Mouse (Mus musculus): ENCODE data around the gene Olfr313.
"Not testable (repeated sequence)": the region's sequence is repeated elsewhere in the genome, so short reads cannot be mapped to it uniquely, and the experiment has no call there.

The Olfr313 gene

DNA sequence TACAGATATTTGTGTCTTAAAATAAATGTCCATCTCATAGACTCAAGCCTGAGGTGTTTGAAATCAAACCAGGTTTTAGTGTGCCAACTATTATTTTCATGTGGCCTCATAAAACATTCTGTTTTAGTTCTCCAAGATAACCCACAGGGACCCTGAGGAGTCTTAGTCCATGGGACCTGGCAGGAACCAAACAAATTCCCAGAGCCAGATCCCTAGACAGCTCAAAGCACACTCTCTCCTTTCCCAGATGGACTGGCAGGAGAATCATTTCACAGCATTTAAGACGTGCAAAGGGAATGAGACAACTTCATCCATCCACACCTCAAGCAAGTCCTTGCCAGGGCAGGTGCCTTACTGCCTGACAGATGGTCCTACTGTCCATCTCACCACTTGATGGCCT, at the start of gene Olfr313:
TSS of gene Olfr313 (plus strand) at position 301 of the 400 bp plus-strand sequence.
- not testable (repeated sequence) for DNase-seq (ENCODE audit: extremely low spot score, low spot score)

GRCm38 (mm10) chr11:58772888-58773287, 41.9 kb upstream of the Olfr313 start, which contains the start of gene Olfr315:
Gene Olfr315 (plus strand): TSS chr11:58773188.
- no peak for DNase-seq (ENCODE audit: extremely low spot score, low spot score)

GRCm38 (mm10) chr11:58782480-58783089, 32.2 kb upstream of the Olfr313 start, which contains the start of gene Olfr314:
Gene Olfr314 (plus strand): TSS chr11:58782952.
- DNase-seq (ENCODE audit: extremely low spot score, low spot score): no peak

DNA sequence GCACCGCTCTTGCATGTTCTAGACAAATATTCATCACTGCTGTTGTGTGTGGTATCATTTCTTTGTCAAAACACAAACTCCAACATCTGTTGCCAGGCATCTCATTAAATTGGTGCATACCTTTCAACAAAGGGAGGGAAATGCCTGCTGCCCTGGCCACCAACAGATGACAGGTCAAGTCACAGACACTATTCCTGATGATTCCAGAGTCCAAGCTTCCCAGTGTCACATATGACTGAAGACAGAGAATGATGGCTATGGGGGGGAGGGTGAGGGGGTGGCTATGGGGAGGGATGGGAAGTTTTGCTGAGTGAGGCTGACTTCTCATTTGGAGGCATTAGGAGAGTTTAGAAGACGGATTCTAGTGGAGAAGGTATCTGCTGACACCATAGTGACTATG, 30.6 kb upstream of the Olfr313 start:
- no peak for DNase-seq (ENCODE audit: extremely low spot score, low spot score)

- no peak for DNase-seq (ENCODE audit: extremely low spot score, low spot score)
Observed at GRCm38 (mm10) chr11:58787651-58788050, 27.1 kb upstream of the Olfr313 start.

- DNase-seq (ENCODE audit: extremely low spot score, low spot score): no peak
Observed at GRCm38 (mm10) chr11:58788346-58788745, 26.5 kb upstream of the Olfr313 start.

DNA sequence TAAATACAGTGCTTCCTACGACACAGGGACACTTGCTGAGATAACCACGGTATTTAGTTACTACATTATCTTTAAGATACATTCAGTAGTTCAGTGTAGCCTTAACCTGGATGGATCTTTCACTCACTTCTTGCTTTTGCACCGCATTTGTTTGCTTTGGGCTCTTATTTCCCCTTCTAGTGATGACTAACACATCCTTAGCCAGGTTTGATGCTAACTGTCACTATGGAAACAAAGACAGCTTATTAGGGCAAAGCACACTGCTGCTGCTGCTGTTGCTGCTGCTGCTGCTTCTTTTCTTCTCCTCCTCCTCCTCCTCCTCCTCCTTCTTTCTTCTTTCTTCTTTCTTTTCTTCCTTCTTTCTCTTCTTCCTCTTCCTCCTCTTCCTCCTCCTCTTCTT, 25.3 kb upstream of the Olfr313 start:
- DNase-seq (ENCODE audit: extremely low spot score, low spot score): no peak

GRCm38 (mm10) chr11:58790053-58790452, 24.7 kb upstream of the Olfr313 start:
- DNase-seq (ENCODE audit: extremely low spot score, low spot score): no peak

DNA sequence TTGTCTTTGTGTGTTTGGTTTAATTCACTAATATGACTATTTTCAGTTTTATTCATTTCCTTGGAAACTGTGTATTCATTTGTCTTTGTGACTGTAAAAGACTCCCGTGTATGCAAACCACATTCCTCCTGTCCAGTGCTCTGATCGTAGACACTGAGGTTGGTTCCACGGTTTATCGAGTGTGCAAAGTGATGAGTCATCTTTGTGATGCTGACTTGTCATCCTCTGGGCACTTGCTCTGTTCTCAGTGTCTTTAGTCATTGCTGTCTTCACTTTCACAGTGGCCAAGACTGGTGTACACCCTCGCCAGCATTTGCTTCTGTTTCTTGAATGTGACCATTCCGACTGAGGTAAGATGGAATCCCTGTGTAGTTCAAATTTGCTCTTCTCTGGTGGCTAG, 24.2 kb upstream of the Olfr313 start:
- no peak for DNase-seq (ENCODE audit: extremely low spot score, low spot score)

GRCm38 (mm10) chr11:58795856-58796255, 18.9 kb upstream of the Olfr313 start:
- no peak for DNase-seq (ENCODE audit: extremely low spot score, low spot score)

DNA sequence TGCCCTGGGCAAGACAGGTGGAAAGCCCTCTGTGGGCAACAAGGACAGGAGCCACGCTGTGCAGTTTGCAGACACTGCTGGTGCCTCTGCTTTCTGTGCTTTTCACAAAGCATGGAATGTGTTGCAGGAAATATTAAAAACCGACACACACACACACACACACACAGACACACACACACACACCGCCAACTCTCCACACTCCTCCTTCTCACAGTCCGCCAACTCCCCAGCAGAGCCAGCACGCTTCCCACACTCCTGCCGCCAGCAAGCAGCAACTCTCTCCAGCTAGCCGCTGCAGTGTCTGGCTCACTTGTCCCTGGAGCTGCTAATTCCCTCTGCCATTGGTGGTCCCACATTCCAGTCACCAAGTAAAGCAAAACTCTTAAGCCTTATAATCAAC, 17.9 kb upstream of the Olfr313 start:
- no peak for DNase-seq (ENCODE audit: extremely low spot score, low spot score)

- no peak for DNase-seq (ENCODE audit: extremely low spot score, low spot score)
Observed at GRCm38 (mm10) chr11:58799747-58800146, 15.1 kb upstream of the Olfr313 start.

GRCm38 (mm10) chr11:58801558-58802228, 13.1 kb upstream of the Olfr313 start, which contains the start of gene Fam183b:
Gene Fam183b (minus strand): TSS chr11:58801960.
- DNase-seq (ENCODE audit: extremely low spot score, low spot score): peak; percentile 44

- DNase-seq (ENCODE audit: extremely low spot score, low spot score): no peak
Observed at GRCm38 (mm10) chr11:58803871-58804270, 10.9 kb upstream of the Olfr313 start.

GRCm38 (mm10) chr11:58804393-58804792, 10.4 kb upstream of the Olfr313 start:
- DNase-seq (ENCODE audit: extremely low spot score, low spot score): no peak

DNA sequence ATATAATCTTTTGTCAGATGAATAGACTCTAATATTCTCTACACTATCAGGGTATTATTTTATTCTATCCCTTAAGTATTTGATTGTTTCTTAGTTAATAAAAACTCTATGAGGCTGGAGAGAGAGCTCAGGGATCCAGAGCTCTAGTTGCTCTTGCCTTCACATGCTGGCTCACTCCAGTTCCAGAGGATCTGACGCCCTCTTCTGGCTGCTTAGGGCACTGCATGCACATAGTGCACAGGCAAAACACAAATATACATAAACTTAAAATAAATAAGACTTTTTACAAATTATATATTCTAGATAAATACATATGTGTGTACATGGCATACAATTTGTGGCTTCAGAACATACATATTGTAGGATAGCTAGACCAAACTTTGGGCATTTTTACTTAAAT, 2.8 kb upstream of the Olfr313 start:
- DNase-seq (ENCODE audit: extremely low spot score, low spot score): no peak

GRCm38 (mm10) chr11:58815676-58816075, 876 bp downstream of the Olfr313 start:
- no peak for DNase-seq (ENCODE audit: extremely low spot score, low spot score)

GRCm38 (mm10) chr11:58828937-58829336, 14.1 kb downstream of the Olfr313 start, which contains the start of gene Olfr312:
Gene Olfr312 (plus strand): TSS chr11:58829237.
- DNase-seq (ENCODE audit: extremely low spot score, low spot score): not testable (repeated sequence)

DNA sequence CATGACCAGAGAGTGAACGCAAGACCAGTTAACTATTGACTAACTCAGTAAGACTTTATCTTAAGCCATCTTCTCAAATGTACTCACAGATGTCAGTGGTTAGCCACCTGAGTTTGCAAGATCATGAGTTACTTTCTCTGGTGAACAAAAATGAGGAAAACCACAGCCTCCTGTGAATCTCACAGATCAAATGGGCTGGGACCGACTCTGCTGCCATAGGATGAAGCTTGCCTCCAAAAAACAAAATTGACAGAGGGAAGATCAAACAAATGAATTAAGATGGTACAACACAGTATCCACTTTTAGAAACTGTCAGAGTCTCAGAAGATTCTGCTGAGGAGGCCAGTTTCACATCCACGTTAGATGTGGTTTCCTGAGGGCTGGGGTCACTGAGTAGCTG, 15.0 kb downstream of the Olfr313 start:
- DNase-seq (ENCODE audit: extremely low spot score, low spot score): no peak

GRCm38 (mm10) chr11:58832541-58832940, 17.7 kb downstream of the Olfr313 start:
- DNase-seq (ENCODE audit: extremely low spot score, low spot score): not testable (repeated sequence)

DNA sequence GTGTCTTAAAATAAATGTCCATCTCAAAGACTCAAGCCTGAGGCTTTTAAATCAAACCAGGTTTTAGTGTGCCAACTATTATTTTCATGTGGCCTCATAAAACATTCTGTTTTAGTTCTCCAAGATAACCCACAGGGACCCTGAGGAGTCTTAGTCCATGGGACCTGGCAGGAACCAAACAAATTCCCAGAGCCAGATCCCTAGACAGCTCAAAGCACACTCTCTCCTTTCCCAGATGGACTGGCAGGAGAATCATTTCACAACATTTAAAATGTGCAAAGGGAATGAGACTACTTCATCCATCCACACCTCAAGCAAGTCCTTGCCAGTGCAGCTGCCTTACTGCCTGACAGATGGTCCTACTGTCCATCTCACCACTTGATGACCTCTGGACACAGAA, 24.2 kb downstream of the Olfr313 start, which contains the start of gene Olfr311:
TSS of gene Olfr311 (plus strand) at position 301 of the 400 bp plus-strand sequence.
- DNase-seq (ENCODE audit: extremely low spot score, low spot score): not testable (repeated sequence)

DNA sequence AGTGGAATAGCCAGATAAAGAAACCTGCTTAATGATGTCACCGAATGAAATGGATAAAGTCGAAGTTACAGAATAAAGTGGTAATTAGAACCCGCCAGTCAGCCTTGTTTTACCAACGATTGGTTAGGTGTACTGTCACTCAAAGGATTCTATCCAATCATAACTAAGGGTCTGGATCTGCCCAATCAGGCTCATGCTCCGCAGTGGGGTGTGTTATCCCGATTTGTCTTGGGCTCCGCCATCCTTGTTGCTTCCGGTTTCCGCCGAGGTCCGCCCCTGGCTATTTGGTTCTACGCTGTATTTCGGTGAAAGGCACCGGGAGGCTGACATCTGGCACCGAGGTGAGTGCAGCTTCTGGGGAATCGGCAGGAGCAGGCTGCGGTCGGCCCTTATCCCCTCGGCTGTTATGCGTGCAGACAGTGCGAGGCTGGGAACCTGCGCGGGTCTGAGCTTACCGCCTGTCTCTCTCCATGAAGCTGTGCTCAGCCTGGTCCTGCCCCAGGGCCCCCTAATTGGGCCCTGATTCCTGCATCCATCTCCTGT, 32.2 kb downstream of the Olfr313 start, which contains the start of gene Gm12258:
TSS of gene Gm12258 (plus strand) at position 240 of the 543 bp plus-strand sequence.
- peak; percentile 82 for DNase-seq (ENCODE audit: extremely low spot score, low spot score)
